8 mouse cellular contexts compared by ENCODE assay signal in genomic region chr1:36252791-36253190, GRCm38 (mm10). TPM values are rescaled to one million over a fixed set of nuclear protein-coding genes. Genes with fewer than 3 reads are reported as not detected.
DNase-seq lines count a peak whose midpoint lies in the region; ATAC-seq and TF ChIP-seq lines count a peak whose summit lies in the region.

No protein-coding gene starts in this region.

- TF ChIP-seq CTCF in liver, adult 2 months (IDR thresholded peaks at IDR 0.05; ENCODE audit: low read depth, low read length): peak; percentile 62
- TF ChIP-seq CTCF in testis, adult 2 months (IDR thresholded peaks at IDR 0.05; ENCODE audit: control insufficient read depth, insufficient read depth, insufficient replicate concordance, low read depth, low read length): peak; percentile 42; the same call in 1 of the 2 replicates

- DNase-seq in adrenal gland, adult 8-10 months: peak; percentile 52
- peak; percentile 76 for DNase-seq in embryo, embryonic 11.5 days (ENCODE audit: low read depth, low spot score)
- peak; percentile 62 for DNase-seq in liver, adult 2 months (ENCODE audit: extremely low read depth, low read depth, low spot score)

- H3K9me3 ChIP-seq in heart, embryonic 11.5 days (replicated peaks; ENCODE audit: control insufficient read depth, low read length): peaks cover 7% of the 10 kb centered on the region; the same call in 1 of the 2 replicates
- H3K9me3 ChIP-seq in kidney, embryonic 16.5 days (ENCODE audit: low read length): peaks cover 6% of the 10 kb centered on the region; the same call in 1 of the 2 replicates
- no peaks in the 10 kb centered on the region for H3K9me3 ChIP-seq in neural tube, embryonic 12.5 days

- H3K4me1 ChIP-seq in heart, embryonic 11.5 days (ENCODE audit: control insufficient read depth, insufficient read depth, low read length): 0 out of 2 replicates have a peak, but pooled peaks cover 3% of the 10 kb centered on the region
- H3K4me1 ChIP-seq in kidney, embryonic 16.5 days (ENCODE audit: insufficient read depth, low read length): peaks cover 20% of the 10 kb centered on the region
- H3K4me1 ChIP-seq in liver, adult 2 months (ENCODE audit: control insufficient read depth, insufficient read depth, low read length): peaks cover 5% of the 10 kb centered on the region; the same call in 1 of the 2 replicates
- peaks cover 7% of the 10 kb centered on the region for H3K4me1 ChIP-seq in neural tube, embryonic 12.5 days
- peaks cover 9% of the 10 kb centered on the region for H3K4me1 ChIP-seq in testis, adult 2 months (ENCODE audit: control insufficient read depth, insufficient read depth, low read length)

- no peaks in the 10 kb centered on the region for H3K79me2 ChIP-seq in liver, adult 2 months (ENCODE audit: control insufficient read depth, insufficient read depth, low read length)

- H3K27me3 ChIP-seq in heart, embryonic 11.5 days (ENCODE audit: control insufficient read depth, insufficient read depth, low read length): peaks cover 10% of the 10 kb centered on the region; the same call in 1 of the 2 replicates
- H3K27me3 ChIP-seq in kidney, embryonic 16.5 days (ENCODE audit: insufficient read depth, low read length): no peaks in the 10 kb centered on the region
- no peaks in the 10 kb centered on the region for H3K27me3 ChIP-seq in liver, adult 2 months (ENCODE audit: control insufficient read depth, insufficient read depth, low read length)
- H3K27me3 ChIP-seq in neural tube, embryonic 12.5 days (replicated peaks): peaks cover 3% of the 10 kb centered on the region; the same call in 1 of the 2 replicates
- H3K27me3 ChIP-seq in testis, adult 2 months (ENCODE audit: control insufficient read depth, insufficient read depth, low read length): no peaks in the 10 kb centered on the region

- H3K36me3 ChIP-seq in heart, embryonic 11.5 days (ENCODE audit: control insufficient read depth, insufficient read depth, low read length): no peaks in the 10 kb centered on the region
- no peaks in the 10 kb centered on the region for H3K36me3 ChIP-seq in kidney, embryonic 16.5 days (ENCODE audit: insufficient read depth, low read length)
- H3K36me3 ChIP-seq in liver, adult 2 months (ENCODE audit: control insufficient read depth, insufficient read depth, low read length): no peaks in the 10 kb centered on the region
- H3K36me3 ChIP-seq in neural tube, embryonic 12.5 days: no peaks in the 10 kb centered on the region
- H3K36me3 ChIP-seq in testis, adult 2 months (ENCODE audit: control insufficient read depth, insufficient read depth, low read length): no peaks in the 10 kb centered on the region

- no peak overlapping the region for H3K27ac ChIP-seq in heart, embryonic 11.5 days (ENCODE audit: low read depth, low read length)
- H3K27ac ChIP-seq in kidney, embryonic 16.5 days (ENCODE audit: low read length): no peak overlapping the region
- no peak overlapping the region for H3K27ac ChIP-seq in liver, adult 2 months (replicated peaks; ENCODE audit: insufficient read depth, low read depth, low read length)
- no peak overlapping the region for H3K27ac ChIP-seq in neural tube, embryonic 12.5 days
- H3K27ac ChIP-seq in testis, adult 2 months (ENCODE audit: control insufficient read depth, insufficient read depth, low read depth, low read length): no peak overlapping the region

- TF ChIP-seq POLR2A in liver, adult 2 months (IDR thresholded peaks at IDR 0.05; ENCODE audit: extremely low read depth, insufficient read depth, low read length): no peak
- TF ChIP-seq POLR2A in testis, adult 2 months (IDR thresholded peaks at IDR 0.05; ENCODE audit: control insufficient read depth, low read depth, low read length): no peak

- ATAC-seq in CD4-positive, CD25-positive, alpha-beta regulatory T cell, adult 4 months: peak; percentile 95
- peak; percentile 46; the same call in 1 of the 2 replicates for ATAC-seq in heart, embryonic 11.5 days (replicated peaks; ENCODE audit: insufficient number of reproducible peaks, low FRiP score, low TSS enrichment)
- peak; percentile 40; the same call in 1 of the 2 replicates for ATAC-seq in kidney, embryonic 16.5 days (ENCODE audit: low FRiP score, low TSS enrichment)
- peak; percentile 60 for ATAC-seq in neural tube, embryonic 12.5 days (ENCODE audit: low FRiP score, low read depth)

- WGBS in heart, embryonic 11.5 days (ENCODE audit: insufficient replicate concordance): 6% methylated on average over 6 of the region's 6 CpGs
- 4% methylated on average over 6 of the region's 6 CpGs for WGBS in kidney, embryonic 16.5 days
- WGBS in liver, adult 2 months: 2% methylated on average over 6 of the region's 6 CpGs
- WGBS in neural tube, embryonic 12.5 days: 8% methylated on average over 6 of the region's 6 CpGs

- no peak overlapping the region for H3K9ac ChIP-seq in heart, embryonic 11.5 days (ENCODE audit: low read depth, low read length)
- H3K9ac ChIP-seq in kidney, embryonic 16.5 days (replicated peaks; ENCODE audit: low read length): no peak overlapping the region
- H3K9ac ChIP-seq in liver, adult 2 months (ENCODE audit: low read depth, low read length): no peak overlapping the region
- no peak overlapping the region for H3K9ac ChIP-seq in neural tube, embryonic 12.5 days

- H3K4me3 ChIP-seq in heart, embryonic 11.5 days (ENCODE audit: low read depth, low read length): no peak overlapping the region
- H3K4me3 ChIP-seq in kidney, embryonic 16.5 days (ENCODE audit: low read length): no peak overlapping the region
- no peak overlapping the region for H3K4me3 ChIP-seq in liver, adult 2 months (ENCODE audit: insufficient read depth, low read depth, low read length)
- no peak overlapping the region for H3K4me3 ChIP-seq in neural tube, embryonic 12.5 days
- no peak overlapping the region for H3K4me3 ChIP-seq in testis, adult 2 months (ENCODE audit: control insufficient read depth, low read depth, low read length)

- H3K4me2 ChIP-seq in heart, embryonic 11.5 days: no peak overlapping the region
- no peak overlapping the region for H3K4me2 ChIP-seq in kidney, embryonic 16.5 days (replicated peaks; ENCODE audit: low read depth, low read length)
- H3K4me2 ChIP-seq in neural tube, embryonic 12.5 days (replicated peaks): no peak overlapping the region

RNA-seq across cellular contexts. Expression of gene Uggt1, which starts 8.3 kb away (rescaled TPM):
- 10 to 100 TPM; 22.7 to 26.5 TPM for polyA plus RNA-seq in CD4-positive, CD25-positive, alpha-beta regulatory T cell, adult 4 months (2017; shearing (Covaris generic))
- total RNA-seq in adrenal gland, adult 8-10 months (2022): 10 to 100 TPM; 50.9 to 64.5 (median 54.8) TPM
- polyA plus RNA-seq in heart, embryonic 11.5 days (2014; fragmentation: Nextera tagmentation; extraction: Ambion mirVana): 60.6 and 61.9 TPM in 2 replicates
- 61.3 and 69.0 TPM in 2 replicates for polyA plus RNA-seq in kidney, embryonic 16.5 days (2015; fragmentation: Nextera tagmentation; extraction: Ambion mirVana)
- total RNA-seq in liver, adult 2 months (2014; rRNA removed): 44.5 and 49.0 TPM in 2 replicates
- 11.6 and 12.6 TPM in 2 replicates for polyA plus RNA-seq in liver, adult 2 months (2012; rRNA removed)
- 53.1 and 54.8 TPM in 2 replicates for polyA plus RNA-seq in neural tube, embryonic 12.5 days (2016; fragmentation: Nextera tagmentation; extraction: Ambion mirVana)
- 6.0 and 8.4 TPM in 2 replicates for polyA plus RNA-seq in testis, adult 2 months (2012; rRNA removed)

RNA-seq across cellular contexts. Expression of gene Neurl3, which starts 21.7 kb away (rescaled TPM):
- 100 to 1,000 TPM in 1 of 2 experiments, 10 to 100 TPM in 1; 62.4 to 137 TPM for polyA plus RNA-seq in CD4-positive, CD25-positive, alpha-beta regulatory T cell, adult 4 months (2017; shearing (Covaris generic))
- 10 to 100 TPM in 2 of 4 experiments, 1 to 10 TPM in 2; 7.6 to 12.1 (median 10.1) TPM for total RNA-seq in adrenal gland, adult 8-10 months (2022)
- 1.9 and 2.6 TPM in 2 replicates for polyA plus RNA-seq in heart, embryonic 11.5 days (2014; fragmentation: Nextera tagmentation; extraction: Ambion mirVana)
- 18.4 TPM in 2 replicates for polyA plus RNA-seq in kidney, embryonic 16.5 days (2015; fragmentation: Nextera tagmentation; extraction: Ambion mirVana)
- 3.3 and 4.0 TPM in 2 replicates for total RNA-seq in liver, adult 2 months (2014; rRNA removed)
- 3.6 and 5.3 TPM in 2 replicates for polyA plus RNA-seq in liver, adult 2 months (2012; rRNA removed)
- 0.51 and 1.2 TPM in 2 replicates for polyA plus RNA-seq in neural tube, embryonic 12.5 days (2016; fragmentation: Nextera tagmentation; extraction: Ambion mirVana)
- polyA plus RNA-seq in testis, adult 2 months (2012; rRNA removed): 0.12 and 0.32 TPM in 2 replicates

RNA-seq across cellular contexts. Expression of gene Arid5a, which starts 54.7 kb away (rescaled TPM):
- 100 to 1,000 TPM in 1 of 2 experiments, 10 to 100 TPM in 1; 92.4 to 160 TPM for polyA plus RNA-seq in CD4-positive, CD25-positive, alpha-beta regulatory T cell, adult 4 months (2017; shearing (Covaris generic))
- total RNA-seq in adrenal gland, adult 8-10 months (2022): 1 to 10 TPM; 4.0 to 6.3 (median 4.9) TPM
- 5.6 and 8.1 TPM in 2 replicates for polyA plus RNA-seq in heart, embryonic 11.5 days (2014; fragmentation: Nextera tagmentation; extraction: Ambion mirVana)
- 6.5 and 7.9 TPM in 2 replicates for polyA plus RNA-seq in kidney, embryonic 16.5 days (2015; fragmentation: Nextera tagmentation; extraction: Ambion mirVana)
- total RNA-seq in liver, adult 2 months (2014; rRNA removed): 0.67 and 1.7 TPM in 2 replicates
- polyA plus RNA-seq in liver, adult 2 months (2012; rRNA removed): 1.7 and 3.8 TPM in 2 replicates
- 4.1 and 5.2 TPM in 2 replicates for polyA plus RNA-seq in neural tube, embryonic 12.5 days (2016; fragmentation: Nextera tagmentation; extraction: Ambion mirVana)
- polyA plus RNA-seq in testis, adult 2 months (2012; rRNA removed): 2.1 and 2.4 TPM in 2 replicates

Comparison
In these comparisons a context has a peak if more than half of its experiments do, and no peak if none do; other contexts are left out.
1. ATAC-seq: peak in every context shown above with its lines; median percentile 95 in CD4-positive, CD25-positive, alpha-beta regulatory T cell, adult 4 months; 60 in neural tube, embryonic 12.5 days; 46 in heart, embryonic 11.5 days; 40 in kidney, embryonic 16.5 days.
2. RNA of gene Arid5a, which starts 54.7 kb away (polyA plus RNA-seq): 92.4 to 160 TPM in CD4-positive, CD25-positive, alpha-beta regulatory T cell, adult 4 months; 6.5 to 7.9 TPM in kidney, embryonic 16.5 days, 5.6 to 8.1 TPM in heart, embryonic 11.5 days, 4.1 to 5.2 TPM in neural tube, embryonic 12.5 days, 1.7 to 3.8 TPM in liver, adult 2 months and 2.1 to 2.4 TPM in testis, adult 2 months; every median in the first group is over 10 times any median in the second.
3. Peak in every context shown above with its lines, with median percentiles within 50 percentile points of each other: DNase-seq.